ENCODE assay signal across 8 mouse cellular contexts in the genomic region with DNA sequence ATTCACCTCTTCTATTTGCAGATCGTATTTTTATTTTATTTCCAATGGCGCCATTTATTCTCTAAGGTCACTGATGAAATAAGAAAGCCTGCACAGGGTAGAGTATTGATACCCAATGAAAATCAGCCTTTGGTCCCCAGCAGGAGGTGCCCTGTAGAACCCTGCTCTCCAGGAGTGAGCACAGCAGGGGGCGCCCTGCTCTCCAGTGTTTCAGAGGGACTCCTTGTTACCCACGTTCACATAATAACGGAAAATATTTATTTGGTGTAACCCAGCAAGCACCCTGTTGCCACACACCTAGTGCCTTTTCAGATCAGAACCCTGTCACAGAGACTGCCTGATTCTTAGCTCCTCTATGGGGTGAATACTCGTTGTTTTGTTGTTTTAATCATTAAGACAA. TPM values are rescaled to one million over a fixed set of nuclear protein-coding genes. Genes with fewer than 3 reads are reported as not detected.
DNase-seq lines count a peak whose midpoint lies in the region; ATAC-seq lines count a peak whose summit lies in the region.

No protein-coding gene starts in this region.

- no peak for ATAC-seq in intestine, embryonic 15.5 days
- peak; percentile 50; the same call in 1 of the 2 replicates for ATAC-seq in liver, embryonic 11.5 days (replicated peaks; ENCODE audit: low FRiP score)
- no peak for ATAC-seq in neural tube, embryonic 11.5 days (ENCODE audit: insufficient read depth, low FRiP score, low TSS enrichment)

- no peak overlapping the region for H3K9ac ChIP-seq in intestine, embryonic 15.5 days
- H3K9ac ChIP-seq in liver, embryonic 11.5 days (ENCODE audit: low read depth, low read length), result no peak overlapping the region
- no peak overlapping the region for H3K9ac ChIP-seq in neural tube, embryonic 11.5 days (ENCODE audit: low read length)

- no peak overlapping the region for H3K4me2 ChIP-seq in intestine, embryonic 15.5 days (replicated peaks)
- H3K4me2 ChIP-seq in liver, embryonic 11.5 days, result no peak overlapping the region
- H3K4me2 ChIP-seq in neural tube, embryonic 11.5 days (ENCODE audit: low read depth), result no peak overlapping the region

- DNase-seq in right cerebral cortex, postnatal 14 days, result peak; percentile 58
- DNase-seq in right cerebral cortex, postnatal 25 days, result no peak
- DNase-seq in brain, adult 2 months (ENCODE audit: low read depth, low spot score), result peak; percentile 76
- DNase-seq in gastrocnemius, postnatal 10 days, result peak; percentile 65
- DNase-seq in liver, embryonic 11.5 days (ENCODE audit: low spot score), result peak; percentile 66
- DNase-seq in neural tube, embryonic 11.5 days (ENCODE audit: low spot score), result peak; percentile 56
- peak; percentile 92 for DNase-seq in thymus, postnatal 14 days

- H3K9me3 ChIP-seq in intestine, embryonic 15.5 days, result no peaks in the 10 kb centered on the region
- H3K9me3 ChIP-seq in liver, embryonic 11.5 days (ENCODE audit: control insufficient read depth, low read length), result no peaks in the 10 kb centered on the region
- H3K9me3 ChIP-seq in neural tube, embryonic 11.5 days (ENCODE audit: control insufficient read depth, low read length), result no peaks in the 10 kb centered on the region

- H3K27me3 ChIP-seq in intestine, embryonic 15.5 days (replicated peaks), result no peaks in the 10 kb centered on the region
- no peaks in the 10 kb centered on the region for H3K27me3 ChIP-seq in liver, embryonic 11.5 days (replicated peaks; ENCODE audit: control insufficient read depth, insufficient read depth, low read length)
- no peaks in the 10 kb centered on the region for H3K27me3 ChIP-seq in neural tube, embryonic 11.5 days (ENCODE audit: control insufficient read depth, insufficient read depth, low read length)

- H3K4me3 ChIP-seq in intestine, embryonic 15.5 days (replicated peaks), result no peak overlapping the region
- H3K4me3 ChIP-seq in liver, embryonic 11.5 days (ENCODE audit: low read depth, low read length), result no peak overlapping the region
- no peak overlapping the region for H3K4me3 ChIP-seq in neural tube, embryonic 11.5 days (ENCODE audit: low read depth, low read length)

- H3K36me3 ChIP-seq in intestine, embryonic 15.5 days, result no peaks in the 10 kb centered on the region
- H3K36me3 ChIP-seq in liver, embryonic 11.5 days (ENCODE audit: control insufficient read depth, insufficient read depth, low read length), result no peaks in the 10 kb centered on the region; the same call in 1 of the 2 replicates
- no peaks in the 10 kb centered on the region for H3K36me3 ChIP-seq in neural tube, embryonic 11.5 days (ENCODE audit: control insufficient read depth, insufficient read depth, low read length)

- WGBS in intestine, embryonic 15.5 days, result 45% methylated on average over 6 of the region's 6 CpGs
- WGBS in liver, embryonic 11.5 days, result 35% methylated on average over 6 of the region's 6 CpGs
- WGBS in neural tube, embryonic 11.5 days, result 47% methylated on average over 6 of the region's 6 CpGs

- H3K27ac ChIP-seq in intestine, embryonic 15.5 days, result peak overlapping the region; percentile 96; the same call in 1 of the 2 replicates
- 0 out of 2 replicates have a peak overlapping the region, but pooled peaks have one; percentile 95 for H3K27ac ChIP-seq in liver, embryonic 11.5 days (ENCODE audit: low read depth, low read length)
- H3K27ac ChIP-seq in neural tube, embryonic 11.5 days (ENCODE audit: low read depth, low read length), result no peak overlapping the region

- peaks cover 28% of the 10 kb centered on the region for H3K4me1 ChIP-seq in intestine, embryonic 15.5 days (replicated peaks)
- peaks cover 29% of the 10 kb centered on the region for H3K4me1 ChIP-seq in liver, embryonic 11.5 days (replicated peaks; ENCODE audit: control insufficient read depth, insufficient read depth, low read length)
- peaks cover 29% of the 10 kb centered on the region for H3K4me1 ChIP-seq in neural tube, embryonic 11.5 days (ENCODE audit: control insufficient read depth, insufficient read depth, low read length)

RNA-seq across cellular contexts. Expression of a gene that starts 11.3 kb away (rescaled TPM):
- 10 to 100 TPM; 53.3 to 55.5 TPM for total RNA-seq in gastrocnemius, postnatal 10 days (2021)
- polyA plus RNA-seq in intestine, embryonic 15.5 days (2015; fragmentation: Nextera tagmentation; extraction: Ambion mirVana), result 14.1 and 16.1 TPM in 2 replicates
- polyA plus RNA-seq in liver, embryonic 11.5 days (2014; fragmentation: Nextera tagmentation; extraction: Ambion mirVana), result 5.9 and 7.3 TPM in 2 replicates
- polyA plus RNA-seq in neural tube, embryonic 11.5 days (2014; fragmentation: Nextera tagmentation; extraction: Ambion mirVana), result 4.7 and 4.8 TPM in 2 replicates
